Mouse (Mus musculus) retina, embryonic 14.5 days (tissue): Measurements from ENCODE around the gene Gm47959.

Experiments
- DNase-seq: peaks from one replicate; pipeline ENCODE4 v3.0.0-alpha.2; 2015; ENCODE audit warnings: low spot score

Gm47959 gene

GRCm38 (mm10) chr1:83034509-83034908 is 34.2 kb downstream of the Gm47959 start:
- DNase-seq, result no peak

GRCm38 (mm10) chr1:83036892-83037667 is 36.7 kb downstream of the Gm47959 start:
- DNase-seq, result no peak

GRCm38 (mm10) chr1:83038109-83038672 is 37.8 kb downstream of the Gm47959 start, which contains the start of gene Slc19a3:
TSS of gene Slc19a3 (minus strand) at chr1:83038448.
- peak; percentile 65 for DNase-seq

GRCm38 (mm10) chr1:83039080-83039479 is 38.7 kb downstream of the Gm47959 start:
- DNase-seq, result no peak

GRCm38 (mm10) chr1:83042380-83042779 is 42.0 kb downstream of the Gm47959 start, which contains the start of gene Krtap28-10:
TSS of gene Krtap28-10 (minus strand) at chr1:83042480.
- no peak for DNase-seq

GRCm38 (mm10) chr1:83044882-83045427 is 44.6 kb downstream of the Gm47959 start, which contains the start of gene Gm47969:
TSS of gene Gm47969 (plus strand) at chr1:83044932.
- DNase-seq, result no peak
